Mouse (Mus musculus): Measurements from ENCODE around the gene Plekhm2. TPM values are rescaled to one million over a fixed set of nuclear protein-coding genes. Genes with fewer than 3 reads are reported as not detected.

Plekhm2 gene
- polyA plus RNA-seq, 1 experiment from 2014 or later, result 6.1 TPM

- no peak for ATAC-seq (ENCODE audit: low FRiP score, low read depth)
- Histone ChIP-seq H3K4me3 (no peak overlapping the region), H3K9me3 (no peaks in the 10 kb centered on the region), H3K27me3 (no peaks in the 10 kb centered on the region), H3K4me2 (replicated peaks) (no peak overlapping the region), H3K4me1 (no peaks in the 10 kb centered on the region), H3K36me3 (no peaks in the 10 kb centered on the region), H3K27ac (replicated peaks) (no peak overlapping the region), H3K9ac (replicated peaks) (no peak overlapping the region)
- whole genome bisulfite sequencing, result 88% methylated on average over 11 of the region's 11 CpGs
These were observed 88.3 kb downstream of the Plekhm2 start for GRCm38 (mm10) chr4:141576404-141576803.

Other genes starting within 250 kb of the Plekhm2 start
- not detected in 2 replicates for gene Clcnkb, start 248.9 kb downstream of the Plekhm2 start, polyA plus RNA-seq (2016; fragmentation: Nextera tagmentation; extraction: Ambion mirVana)
- 0.13 TPM in 1 of 2 replicates, not detected in the other for gene Hspb7, start 244.1 kb downstream of the Plekhm2 start, polyA plus RNA-seq (2016; fragmentation: Nextera tagmentation; extraction: Ambion mirVana)
- gene Srarp, start 228.8 kb downstream of the Plekhm2 start, polyA plus RNA-seq (2016; fragmentation: Nextera tagmentation; extraction: Ambion mirVana), result 0.20 TPM in 1 of 2 replicates, not detected in the other
- 61.1 and 63.8 TPM in 2 replicates for gene Zbtb17, start 220.2 kb downstream of the Plekhm2 start, polyA plus RNA-seq (2016; fragmentation: Nextera tagmentation; extraction: Ambion mirVana)
- gene Spen, start 126.3 kb downstream of the Plekhm2 start, polyA plus RNA-seq (2016; fragmentation: Nextera tagmentation; extraction: Ambion mirVana), result 22.2 and 24.2 TPM in 2 replicates
- gene Fblim1, start 58.8 kb downstream of the Plekhm2 start, polyA plus RNA-seq (2016; fragmentation: Nextera tagmentation; extraction: Ambion mirVana), result 22.2 and 28.7 TPM in 2 replicates
- gene Tmem82, start 46.3 kb downstream of the Plekhm2 start, polyA plus RNA-seq (2016; fragmentation: Nextera tagmentation; extraction: Ambion mirVana), result 0.26 and 0.41 TPM in 2 replicates
- 0.06 TPM in 1 of 2 replicates, not detected in the other for gene Slc25a34, start 41.1 kb downstream of the Plekhm2 start, polyA plus RNA-seq (2016; fragmentation: Nextera tagmentation; extraction: Ambion mirVana)
- gene Rsc1a1, start 20.7 kb upstream of the Plekhm2 start, polyA plus RNA-seq (2016; fragmentation: Nextera tagmentation; extraction: Ambion mirVana), result not detected in 2 replicates
- gene Ddi2, start 58.5 kb upstream of the Plekhm2 start, polyA plus RNA-seq (2016; fragmentation: Nextera tagmentation; extraction: Ambion mirVana), result 25.7 and 28.4 TPM in 2 replicates
- not detected in 2 replicates for gene Agmat, start 81.8 kb upstream of the Plekhm2 start, polyA plus RNA-seq (2016; fragmentation: Nextera tagmentation; extraction: Ambion mirVana)
- 6.7 and 6.8 TPM in 2 replicates for gene Dnajc16, start 126.0 kb upstream of the Plekhm2 start, polyA plus RNA-seq (2016; fragmentation: Nextera tagmentation; extraction: Ambion mirVana)
- 24.9 and 27.0 TPM in 2 replicates for gene Casp9, start 128.7 kb upstream of the Plekhm2 start, polyA plus RNA-seq (2016; fragmentation: Nextera tagmentation; extraction: Ambion mirVana)
- not detected in 2 replicates for gene Cela2a, start 161.3 kb upstream of the Plekhm2 start, polyA plus RNA-seq (2016; fragmentation: Nextera tagmentation; extraction: Ambion mirVana)
- not detected in 2 replicates for gene Ctrc, start 181.5 kb upstream of the Plekhm2 start, polyA plus RNA-seq (2016; fragmentation: Nextera tagmentation; extraction: Ambion mirVana)
- 96.8 and 112 TPM in 2 replicates for gene Efhd2, start 210.0 kb upstream of the Plekhm2 start, polyA plus RNA-seq (2016; fragmentation: Nextera tagmentation; extraction: Ambion mirVana)